Mouse (Mus musculus) liver, embryonic 15.5 days (tissue): ENCODE data around the gene Pde12. TPM values are rescaled to one million over a fixed set of nuclear protein-coding genes. Genes with fewer than 3 reads are reported as not detected.
A peak's percentile ranks its signal among the peaks of the same experiment; 100 is the strongest.

ENCODE experiments used
- ATAC-seq: fragments of 200-750 bp; cut with Nextera tagmentation; 2 replicates; pipeline ENCODE4 v1.8.0; 2017; ENCODE audit warnings: moderate number of reproducible peaks, mild to moderate bottlenecking, moderate library complexity; ENCODE audit not compliant: insufficient read depth
- H3K27ac ChIP-seq: fragments of 300-500 bp; sonication (generic); replicated peaks from 2 replicates; pipeline ENCODE4 v1.5.1; 2015; ENCODE audit warnings: mild to moderate bottlenecking, inconsistent platforms
- H3K27me3 ChIP-seq: fragments of 300-500 bp; sonication (generic); 2 replicates; pipeline ENCODE4 v1.6.1; 2015; ENCODE audit warnings: mild to moderate bottlenecking, inconsistent platforms
- H3K36me3 ChIP-seq: fragments of 300-500 bp; sonication (generic); replicated peaks from 2 replicates; pipeline ENCODE4 v1.6.1; 2015; ENCODE audit warnings: moderate library complexity, mild to moderate bottlenecking, inconsistent platforms
- H3K4me1 ChIP-seq: fragments of 300-500 bp; sonication (generic); replicated peaks from 2 replicates; pipeline ENCODE4 v1.6.1; 2015; ENCODE audit warnings: inconsistent platforms
- H3K4me2 ChIP-seq: fragments of 300-500 bp; sonication (generic); 2 replicates; pipeline ENCODE4 v1.6.1; 2015; ENCODE audit warnings: moderate library complexity, mild to moderate bottlenecking, inconsistent platforms
- H3K4me3 ChIP-seq: fragments of 300-500 bp; sonication (generic); replicated peaks from 2 replicates; pipeline ENCODE4 v1.5.1; 2015; ENCODE audit warnings: mild to moderate bottlenecking, inconsistent platforms
- H3K9ac ChIP-seq: fragments of 300-500 bp; sonication (generic); 2 replicates; pipeline ENCODE4 v1.6.1; 2015; ENCODE audit warnings: moderate library complexity, mild to moderate bottlenecking, inconsistent platforms
- H3K9me3 ChIP-seq: fragments of 300-500 bp; sonication (generic); replicated peaks from 2 replicates; pipeline ENCODE4 v1.6.1; 2016; ENCODE audit warnings: inconsistent platforms
- WGBS: fragments of 180-500 bp; shearing (Covaris S2); methylation state at CpG from one replicate; pipeline ENCODE4 v1.1.7; 2015; ENCODE audit warnings: mixed read lengths; ENCODE audit not compliant: insufficient replicate concordance; 5-methylcytosine and 5-hydroxymethylcytosine counted together
- polyA plus RNA-seq: library from polyadenylated mRNA; unstranded; fragments of >200 nt; fragmentation: Nextera tagmentation; extraction: Ambion mirVana; gene quantifications from 2 replicates; pipeline ENCODE4 v1.2.1, GENCODE M21; 2015

Pde12 gene
- polyA plus RNA-seq, 1 experiment from 2014 or later: 6.0 TPM

- Histone ChIP-seq H3K36me3 (peaks cover 23% of the 10 kb centered on the region), H3K4me2 (peak overlapping the region; percentile 95), H3K4me3 (peak overlapping the region; percentile 86), H3K9ac (peak overlapping the region; percentile 77), H3K9me3 (no peaks in the 10 kb centered on the region), H3K27me3 (no peaks in the 10 kb centered on the region), H3K4me1 (peaks cover 41% of the 10 kb centered on the region), H3K27ac (peak overlapping the region; percentile 85)
- peak; percentile 51 for ATAC-seq
- WGBS: under 1% methylated on average over 73 of the region's 73 CpGs
Observed at GRCm38 (mm10) chr14:26668371-26669291, 1.1 kb downstream of the Pde12 start.

GRCm38 (mm10) chr14:26667991-26668370 lies 1.7 kb downstream of the Pde12 start:
- Histone ChIP-seq H3K4me3 (peak overlapping the region; percentile 86), H3K27me3 (no peaks in the 10 kb centered on the region), H3K36me3 (peaks cover 26% of the 10 kb centered on the region), H3K4me2 (peak overlapping the region; percentile 95), H3K9me3 (no peaks in the 10 kb centered on the region), H3K9ac (peak overlapping the region; percentile 77), H3K27ac (peak overlapping the region; percentile 85), H3K4me1 (peaks cover 41% of the 10 kb centered on the region)
- WGBS: 7% methylated on average over 6 of the region's 6 CpGs
- ATAC-seq: no peak

- peaks cover 40% of the 10 kb centered on the region for H3K36me3 ChIP-seq
- no peaks in the 10 kb centered on the region for H3K27me3 ChIP-seq
- H3K4me3 ChIP-seq: no peak overlapping the region
- H3K4me2 ChIP-seq: no peak overlapping the region
- peaks cover 23% of the 10 kb centered on the region for H3K4me1 ChIP-seq
- 77% methylated on average over 2 of the region's 2 CpGs for WGBS
- no peaks in the 10 kb centered on the region for H3K9me3 ChIP-seq
- H3K27ac ChIP-seq: no peak overlapping the region
- ATAC-seq: no peak
- no peak overlapping the region for H3K9ac ChIP-seq
Observed at GRCm38 (mm10) chr14:26663851-26664250, 5.8 kb downstream of the Pde12 start.

- Histone ChIP-seq H3K9me3 (no peaks in the 10 kb centered on the region), H3K4me3 (no peak overlapping the region), H3K4me1 (peaks cover 18% of the 10 kb centered on the region), H3K36me3 (peaks cover 51% of the 10 kb centered on the region), H3K4me2 (no peak overlapping the region), H3K27me3 (no peaks in the 10 kb centered on the region), H3K27ac (0 out of 2 replicates have a peak overlapping the region, but pooled peaks have one; percentile 19), H3K9ac (no peak overlapping the region)
- peak; percentile 49 for ATAC-seq
- WGBS: 31% methylated on average over 2 of the region's 2 CpGs
Observed at GRCm38 (mm10) chr14:26662488-26662887, 7.2 kb downstream of the Pde12 start.

- Histone ChIP-seq H3K27me3 (no peaks in the 10 kb centered on the region), H3K4me1 (peaks cover 15% of the 10 kb centered on the region), H3K36me3 (peaks cover 56% of the 10 kb centered on the region), H3K9ac (no peak overlapping the region), H3K9me3 (no peaks in the 10 kb centered on the region), H3K4me3 (no peak overlapping the region), H3K27ac (0 out of 2 replicates have a peak overlapping the region, but pooled peaks have one; percentile 19), H3K4me2 (no peak overlapping the region)
- ATAC-seq: no peak
- WGBS: 76% methylated on average over 3 of the region's 3 CpGs
Observed at GRCm38 (mm10) chr14:26662016-26662415, 7.7 kb downstream of the Pde12 start.

- H3K36me3 ChIP-seq: peaks cover 59% of the 10 kb centered on the region
- 90% methylated on average over 1 of the region's 1 CpGs for WGBS
Observed at GRCm38 (mm10) chr14:26660233-26660632, 9.4 kb downstream of the Pde12 start.

GRCm38 (mm10) chr14:26658178-26658577 lies 11.5 kb downstream of the Pde12 start:
- no peak overlapping the region for H3K4me2 ChIP-seq
- no peak overlapping the region for H3K9ac ChIP-seq
- peaks cover 6% of the 10 kb centered on the region for H3K4me1 ChIP-seq
- H3K27ac ChIP-seq: no peak overlapping the region
- H3K4me3 ChIP-seq: no peak overlapping the region
- ATAC-seq: no peak
- peaks cover 61% of the 10 kb centered on the region for H3K36me3 ChIP-seq
- H3K9me3 ChIP-seq: no peaks in the 10 kb centered on the region
- no peaks in the 10 kb centered on the region for H3K27me3 ChIP-seq

More at GRCm38 (mm10) chr14:26660233-26660632, 9.4 kb downstream of the Pde12 start:
- H3K4me3 ChIP-seq: no peak overlapping the region
- H3K27ac ChIP-seq: no peak overlapping the region
- H3K4me1 ChIP-seq: peaks cover 6% of the 10 kb centered on the region
- H3K4me2 ChIP-seq: no peak overlapping the region
- no peak overlapping the region for H3K9ac ChIP-seq
- no peaks in the 10 kb centered on the region for H3K27me3 ChIP-seq
- H3K9me3 ChIP-seq: no peaks in the 10 kb centered on the region
- ATAC-seq: no peak

GRCm38 (mm10) chr14:26651901-26652300 lies 17.8 kb downstream of the Pde12 start:
- Histone ChIP-seq H3K4me3 (no peak overlapping the region), H3K36me3 (peaks cover 63% of the 10 kb centered on the region), H3K9me3 (no peaks in the 10 kb centered on the region), H3K27me3 (no peaks in the 10 kb centered on the region), H3K9ac (no peak overlapping the region), H3K4me2 (no peak overlapping the region), H3K4me1 (no peaks in the 10 kb centered on the region), H3K27ac (no peak overlapping the region)
- no peak for ATAC-seq

- H3K9ac ChIP-seq: no peak overlapping the region
- H3K4me1 ChIP-seq: peaks cover 6% of the 10 kb centered on the region; the same call in 1 of the 2 replicates
- no peaks in the 10 kb centered on the region for H3K9me3 ChIP-seq
- no peak for ATAC-seq
- peaks cover 35% of the 10 kb centered on the region for H3K36me3 ChIP-seq
- no peak overlapping the region for H3K27ac ChIP-seq
- H3K4me3 ChIP-seq: no peak overlapping the region
- no peaks in the 10 kb centered on the region for H3K27me3 ChIP-seq
- H3K4me2 ChIP-seq: no peak overlapping the region
- WGBS: 84% methylated on average over 2 of the region's 2 CpGs
Observed at GRCm38 (mm10) chr14:26647811-26648210, 21.9 kb downstream of the Pde12 start.

GRCm38 (mm10) chr14:26645989-26646650 lies 23.6 kb downstream of the Pde12 start:
- H3K4me1 ChIP-seq: peaks cover 6% of the 10 kb centered on the region; the same call in 1 of the 2 replicates
- no peak for ATAC-seq
- peaks cover 23% of the 10 kb centered on the region for H3K36me3 ChIP-seq
- no peak overlapping the region for H3K4me3 ChIP-seq
- H3K9me3 ChIP-seq: no peaks in the 10 kb centered on the region
- 80% methylated on average over 5 of the region's 5 CpGs for WGBS
- no peaks in the 10 kb centered on the region for H3K27me3 ChIP-seq
- no peak overlapping the region for H3K9ac ChIP-seq
- H3K27ac ChIP-seq: no peak overlapping the region
- H3K4me2 ChIP-seq: no peak overlapping the region

- Histone ChIP-seq H3K9me3 (no peaks in the 10 kb centered on the region), H3K36me3 (peaks cover 18% of the 10 kb centered on the region), H3K4me2 (no peak overlapping the region), H3K27me3 (no peaks in the 10 kb centered on the region), H3K4me3 (no peak overlapping the region), H3K9ac (no peak overlapping the region), H3K27ac (no peak overlapping the region), H3K4me1 (peaks cover 21% of the 10 kb centered on the region; the same call in 1 of the 2 replicates)
- WGBS: 44% methylated on average over 3 of the region's 3 CpGs
- ATAC-seq: no peak
Observed at GRCm38 (mm10) chr14:26643006-26643624, 26.6 kb downstream of the Pde12 start.
